Mouse (Mus musculus): ENCODE measurements around the gene Ptgs2.

Ptgs2 gene

DNA sequence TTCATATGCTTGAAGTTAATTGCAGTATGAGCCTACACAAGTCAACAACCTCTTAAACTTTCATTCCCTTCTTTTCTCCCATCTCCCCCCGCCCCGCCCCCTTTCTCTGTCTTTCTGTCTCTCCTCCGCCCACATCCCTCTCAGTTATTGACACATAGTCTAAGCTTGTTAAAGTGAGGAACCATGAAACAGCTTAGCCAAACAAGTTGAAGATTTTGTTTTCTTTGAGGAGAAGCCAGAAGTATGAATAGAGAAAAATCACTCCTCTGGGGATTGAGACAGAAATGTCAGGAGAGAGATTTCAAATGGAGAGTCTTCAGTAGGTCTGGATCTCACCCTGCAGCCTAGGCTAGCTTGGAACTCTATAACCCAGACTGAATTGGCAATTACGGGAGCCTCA is 47.4 kb downstream of the Ptgs2 start:
- DNase-seq (ENCODE audit: low read depth): no peak

DNA sequence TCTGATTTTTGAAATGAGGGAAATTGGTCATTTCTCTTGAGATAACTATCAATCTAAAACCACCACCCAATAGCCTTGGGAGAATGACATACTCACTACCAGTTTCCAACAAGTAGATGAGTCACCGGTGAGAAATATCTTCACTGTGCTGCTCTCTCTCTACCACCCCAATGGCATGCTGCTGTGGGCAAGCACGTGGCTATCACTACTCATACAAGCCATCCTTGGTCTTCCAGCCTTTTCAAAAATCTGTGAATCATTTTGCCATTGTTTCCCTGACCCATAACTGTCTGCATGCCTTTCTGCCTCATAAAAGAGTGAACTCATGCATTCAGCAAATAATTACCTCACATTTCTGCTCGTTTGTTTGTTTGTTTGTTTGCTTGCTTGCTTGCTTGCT is 51.6 kb downstream of the Ptgs2 start:
- peak; percentile 94 for DNase-seq (ENCODE audit: low read depth)
